Mouse (Mus musculus) liver, embryonic 14.5 days (tissue): Measurements from ENCODE around the gene Ccdc115.

Experiments used
- CTCF ChIP-seq: IDR thresholded peaks from 2 replicates; pipeline ENCODE4 v1.5.1; 2016; ENCODE audit warnings: antibody characterized with exemption, low read depth, control low read depth
- EP300 ChIP-seq: IDR thresholded peaks from 2 replicates; pipeline ENCODE4 v1.6.1; 2016; ENCODE audit warnings: antibody characterized with exemption, low read depth

- TF ChIP-seq CTCF (no peak), EP300 (peak; percentile 17; the same call in 1 of the 2 replicates)
Observed at GRCm38 (mm10) chr1:34465445-34465844, 26.0 kb upstream of the Ccdc115 start.
